Mouse (Mus musculus): ENCODE data around the gene Carns1.

- TF ChIP-seq EP300 (IDR thresholded peaks at IDR 0.05; ENCODE audit: low read depth) (no peak), CTCF (IDR thresholded peaks at IDR 0.05; ENCODE audit: low read depth) (no peak)
Measured at GRCm38 (mm10) chr19:4146366-4147021, 28.8 kb downstream of the Carns1 start.

All from heart, postnatal 0 days (tissue).